Mouse (Mus musculus) hematopoietic stem cell, adult 5-6 weeks (primary cell): ENCODE results near the gene Shq1. TPM values are rescaled to one million over a fixed set of nuclear protein-coding genes. Genes with fewer than 3 reads are reported as not detected.

Experiments used
- ATAC-seq, 2 experiments: fragments of 125-278 bp in 1 of 2; replicated peaks in 1 of 2; 2 replicates each; pipeline ENCODE4 v1.8.0; 2016 to 2017; ENCODE audit warnings: inconsistent platforms in 2 of 2, mild to moderate bottlenecking in 2 of 2, moderate number of reproducible peaks in 2 of 2, low read depth in 1 of 2, moderate TSS enrichment in 1 of 2; ENCODE audit not compliant: low FRiP score in 2 of 2, poor library complexity in 2 of 2, severe bottlenecking in 2 of 2, insufficient read depth in 1 of 2, low TSS enrichment in 1 of 2
- total RNA-seq: library from RNA; stranded (forward); fragments of 172-1452, 232-1000 nt; gene quantifications from 2 replicates; pipeline ENCODE4 v1.2.3, GENCODE M21; 2017

The Shq1 gene
- total RNA-seq, 1 experiment from 2014 or later: 18.8 TPM

GRCm38 (mm10) chr6:100522495-100522894 is 148.5 kb downstream of the Shq1 start:
- ATAC-seq: no peak

- peak; percentile 29 to 53; a peak in 1 of 4 replicates for ATAC-seq
These were observed 149.2 kb downstream of the Shq1 start for GRCm38 (mm10) chr6:100521615-100522398.

- no peak for ATAC-seq
These were observed 150.3 kb downstream of the Shq1 start for GRCm38 (mm10) chr6:100520558-100521099.

GRCm38 (mm10) chr6:100519837-100520236 is 151.1 kb downstream of the Shq1 start:
- no peak for ATAC-seq

Other genes with a start within 250 kb of the Shq1 start
- gene Gxylt2, start 33.6 kb upstream of the Shq1 start, total RNA-seq: not detected in 2 replicates
- gene Ppp4r2, start 162.5 kb upstream of the Shq1 start, total RNA-seq: 60.8 and 101 TPM in 2 replicates